Mouse (Mus musculus): ENCODE data around the gene Slc2a1. TPM values are rescaled to one million over a fixed set of nuclear protein-coding genes. Genes with fewer than 3 reads are reported as not detected.

Slc2a1 gene
- polyA plus RNA-seq, 1 experiment from 2014 or later: 273 TPM

GRCm38 (mm10) chr4:119075273-119075672, 33.2 kb upstream of the Slc2a1 start:
- H3K4me1 ChIP-seq: peaks cover 75% of the 10 kb centered on the region
- no peaks in the 10 kb centered on the region for H3K36me3 ChIP-seq
- WGBS: 35% methylated on average over 7 of the region's 7 CpGs
- no peak overlapping the region for H3K4me3 ChIP-seq
- H3K27me3 ChIP-seq (ENCODE audit: low read depth, poor library complexity, severe bottlenecking): no peaks in the 10 kb centered on the region; the same call in 1 of the 2 replicates
- no peaks in the 10 kb centered on the region for H3K9me3 ChIP-seq (replicated peaks)
- DNase-seq (ENCODE audit: low spot score): no peak
- H3K27ac ChIP-seq (replicated peaks): peak overlapping the region; percentile 94

GRCm38 (mm10) chr4:119076336-119076735, 32.2 kb upstream of the Slc2a1 start:
- H3K27ac ChIP-seq (replicated peaks): peak overlapping the region; percentile 94
- H3K36me3 ChIP-seq: no peaks in the 10 kb centered on the region
- peaks cover 65% of the 10 kb centered on the region for H3K4me1 ChIP-seq
- no peak for DNase-seq (ENCODE audit: low spot score)
- H3K27me3 ChIP-seq (ENCODE audit: low read depth, poor library complexity, severe bottlenecking): no peaks in the 10 kb centered on the region; the same call in 1 of the 2 replicates
- H3K9me3 ChIP-seq (replicated peaks): no peaks in the 10 kb centered on the region
- 82% methylated on average over 11 of the region's 11 CpGs for WGBS
- H3K4me3 ChIP-seq: no peak overlapping the region

GRCm38 (mm10) chr4:119077084-119077682, 31.3 kb upstream of the Slc2a1 start:
- peaks cover 56% of the 10 kb centered on the region for H3K4me1 ChIP-seq
- 76% methylated on average over 13 of the region's 13 CpGs for WGBS
- no peaks in the 10 kb centered on the region for H3K9me3 ChIP-seq (replicated peaks)
- H3K27ac ChIP-seq (replicated peaks): peak overlapping the region; percentile 69
- H3K36me3 ChIP-seq: no peaks in the 10 kb centered on the region
- no peaks in the 10 kb centered on the region; the same call in 1 of the 2 replicates for H3K27me3 ChIP-seq (ENCODE audit: low read depth, poor library complexity, severe bottlenecking)
- H3K4me3 ChIP-seq: no peak overlapping the region
- DNase-seq (ENCODE audit: low spot score): no peak

- no peaks in the 10 kb centered on the region for H3K9me3 ChIP-seq (replicated peaks)
- no peaks in the 10 kb centered on the region for H3K27me3 ChIP-seq (ENCODE audit: low read depth, poor library complexity, severe bottlenecking)
Measured at GRCm38 (mm10) chr4:119079928-119080327, 28.6 kb upstream of the Slc2a1 start.

GRCm38 (mm10) chr4:119082740-119083231, 25.7 kb upstream of the Slc2a1 start:
- 83% methylated on average over 3 of the region's 3 CpGs for WGBS
- Histone ChIP-seq H3K27me3 (ENCODE audit: low read depth, poor library complexity, severe bottlenecking) (no peaks in the 10 kb centered on the region), H3K4me1 (peaks cover 1% of the 10 kb centered on the region), H3K9me3 (replicated peaks) (no peaks in the 10 kb centered on the region), H3K4me3 (no peak overlapping the region), H3K36me3 (no peaks in the 10 kb centered on the region), H3K27ac (replicated peaks) (no peak overlapping the region)
- DNase-seq (ENCODE audit: low spot score): no peak

More at GRCm38 (mm10) chr4:119079928-119080327, 28.6 kb upstream of the Slc2a1 start:
- no peak for DNase-seq (ENCODE audit: low spot score)
- H3K4me3 ChIP-seq: no peak overlapping the region
- H3K36me3 ChIP-seq: no peaks in the 10 kb centered on the region
- peaks cover 29% of the 10 kb centered on the region for H3K4me1 ChIP-seq
- WGBS: 95% methylated on average over 6 of the region's 6 CpGs
- H3K27ac ChIP-seq (replicated peaks): no peak overlapping the region

- no peak for DNase-seq (ENCODE audit: low spot score)
- H3K27ac ChIP-seq (replicated peaks): no peak overlapping the region
Measured at GRCm38 (mm10) chr4:119088424-119088823, 20.1 kb upstream of the Slc2a1 start.

GRCm38 (mm10) chr4:119093890-119094289, 14.6 kb upstream of the Slc2a1 start:
- Histone ChIP-seq H3K27me3 (ENCODE audit: low read depth, poor library complexity, severe bottlenecking) (no peaks in the 10 kb centered on the region), H3K4me3 (no peak overlapping the region), H3K9me3 (replicated peaks) (no peaks in the 10 kb centered on the region), H3K36me3 (no peaks in the 10 kb centered on the region), H3K27ac (replicated peaks) (peak overlapping the region; percentile 28; the same call in 1 of the 2 replicates), H3K4me1 (peaks cover 19% of the 10 kb centered on the region)
- DNase-seq (ENCODE audit: low spot score): no peak
- 82% methylated on average over 7 of the region's 7 CpGs for WGBS

More at GRCm38 (mm10) chr4:119088424-119088823, 20.1 kb upstream of the Slc2a1 start:
- 0 out of 2 replicates have a peak, but pooled peaks cover 8% of the 10 kb centered on the region for H3K4me1 ChIP-seq
- no peaks in the 10 kb centered on the region for H3K27me3 ChIP-seq (ENCODE audit: low read depth, poor library complexity, severe bottlenecking)
- no peaks in the 10 kb centered on the region for H3K9me3 ChIP-seq (replicated peaks)
- WGBS: 64% methylated on average over 2 of the region's 2 CpGs
- H3K36me3 ChIP-seq: no peaks in the 10 kb centered on the region
- H3K4me3 ChIP-seq: no peak overlapping the region

GRCm38 (mm10) chr4:119094987-119095386, 13.5 kb upstream of the Slc2a1 start:
- Histone ChIP-seq H3K9me3 (replicated peaks) (no peaks in the 10 kb centered on the region), H3K36me3 (no peaks in the 10 kb centered on the region), H3K27ac (replicated peaks) (peak overlapping the region; percentile 28; the same call in 1 of the 2 replicates), H3K4me3 (no peak overlapping the region), H3K27me3 (ENCODE audit: low read depth, poor library complexity, severe bottlenecking) (no peaks in the 10 kb centered on the region), H3K4me1 (peaks cover 19% of the 10 kb centered on the region)
- WGBS: 47% methylated on average over 4 of the region's 4 CpGs
- DNase-seq (ENCODE audit: low spot score): no peak

GRCm38 (mm10) chr4:119096401-119096800, 12.1 kb upstream of the Slc2a1 start:
- WGBS: 80% methylated on average over 3 of the region's 3 CpGs
- no peak overlapping the region; the same call in 1 of the 2 replicates for H3K27ac ChIP-seq (replicated peaks)
- H3K9me3 ChIP-seq (replicated peaks): no peaks in the 10 kb centered on the region
- H3K4me1 ChIP-seq: peaks cover 19% of the 10 kb centered on the region
- no peak for DNase-seq (ENCODE audit: low spot score)
- H3K4me3 ChIP-seq: no peak overlapping the region
- H3K36me3 ChIP-seq: no peaks in the 10 kb centered on the region
- no peaks in the 10 kb centered on the region for H3K27me3 ChIP-seq (ENCODE audit: low read depth, poor library complexity, severe bottlenecking)

- no peaks in the 10 kb centered on the region for H3K27me3 ChIP-seq (ENCODE audit: low read depth, poor library complexity, severe bottlenecking)
- no peak overlapping the region for H3K4me3 ChIP-seq
- H3K36me3 ChIP-seq: no peaks in the 10 kb centered on the region
- no peaks in the 10 kb centered on the region for H3K9me3 ChIP-seq (replicated peaks)
- H3K27ac ChIP-seq (replicated peaks): no peak overlapping the region
- WGBS: 95% methylated on average over 4 of the region's 4 CpGs
- peaks cover 19% of the 10 kb centered on the region for H3K4me1 ChIP-seq
- DNase-seq (ENCODE audit: low spot score): no peak
Measured at GRCm38 (mm10) chr4:119097421-119097820, 11.1 kb upstream of the Slc2a1 start.

- H3K27me3 ChIP-seq (ENCODE audit: low read depth, poor library complexity, severe bottlenecking): no peaks in the 10 kb centered on the region
- WGBS: 69% methylated on average over 8 of the region's 8 CpGs
Measured at GRCm38 (mm10) chr4:119098216-119099210, 10.0 kb upstream of the Slc2a1 start.

GRCm38 (mm10) chr4:119101392-119101791, 7.1 kb upstream of the Slc2a1 start:
- Histone ChIP-seq H3K36me3 (no peaks in the 10 kb centered on the region), H3K4me3 (no peak overlapping the region), H3K27me3 (ENCODE audit: low read depth, poor library complexity, severe bottlenecking) (no peaks in the 10 kb centered on the region), H3K9me3 (replicated peaks) (no peaks in the 10 kb centered on the region), H3K27ac (replicated peaks) (no peak overlapping the region), H3K4me1 (peaks cover 27% of the 10 kb centered on the region)
- 81% methylated on average over 3 of the region's 3 CpGs for WGBS
- no peak for DNase-seq (ENCODE audit: low spot score)

More at GRCm38 (mm10) chr4:119098216-119099210, 10.0 kb upstream of the Slc2a1 start:
- no peak overlapping the region for H3K4me3 ChIP-seq
- H3K9me3 ChIP-seq (replicated peaks): no peaks in the 10 kb centered on the region
- H3K27ac ChIP-seq (replicated peaks): 0 out of 2 replicates have a peak overlapping the region, but pooled peaks have one; percentile 2
- H3K36me3 ChIP-seq: no peaks in the 10 kb centered on the region
- H3K4me1 ChIP-seq: peaks cover 19% of the 10 kb centered on the region
- DNase-seq (ENCODE audit: low spot score): no peak

Data from midbrain, embryonic 10.5 days (tissue).